Mouse (Mus musculus): ENCODE measurements around the gene Pdxp.
A peak's percentile ranks its signal among the peaks of the same experiment; 100 is the strongest.

Gene Pdxp

GRCm38 (mm10) chr15:78899740-78900584 lies 13.8 kb upstream of the Pdxp start, which contains the start of gene Sh3bp1:
Sh3bp1 (plus strand) TSS chr15:78899768.
- DNase-seq (ENCODE audit: low spot score), result no peak

GRCm38 (mm10) chr15:78900585-78901421 lies 12.9 kb upstream of the Pdxp start:
- DNase-seq (ENCODE audit: low spot score), result no peak

DNA sequence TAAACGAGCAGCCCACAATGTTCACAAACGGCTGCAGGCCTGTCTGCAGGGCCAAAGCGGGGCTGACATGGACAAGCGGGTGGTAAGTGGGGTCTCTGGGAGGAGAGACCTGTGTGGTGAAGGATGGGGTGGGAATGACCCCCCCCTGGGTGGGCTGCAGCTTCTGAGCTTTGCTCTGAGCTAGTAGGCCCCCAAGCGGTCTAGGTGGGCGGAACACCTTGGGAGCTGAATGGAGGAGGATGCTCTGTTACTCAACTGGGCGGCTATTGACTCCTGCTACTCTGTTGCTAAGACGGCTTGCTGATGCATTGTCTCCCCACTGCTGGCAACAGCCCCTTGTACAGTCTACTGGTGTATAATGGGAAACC lies 12.3 kb upstream of the Pdxp start:
- DNase-seq (ENCODE audit: low spot score), result no peak

- DNase-seq (ENCODE audit: low spot score), result no peak
Measured at GRCm38 (mm10) chr15:78903243-78903642, 10.5 kb upstream of the Pdxp start.

GRCm38 (mm10) chr15:78908399-78908798 lies 5.3 kb upstream of the Pdxp start:
- DNase-seq (ENCODE audit: low spot score), result no peak

DNA sequence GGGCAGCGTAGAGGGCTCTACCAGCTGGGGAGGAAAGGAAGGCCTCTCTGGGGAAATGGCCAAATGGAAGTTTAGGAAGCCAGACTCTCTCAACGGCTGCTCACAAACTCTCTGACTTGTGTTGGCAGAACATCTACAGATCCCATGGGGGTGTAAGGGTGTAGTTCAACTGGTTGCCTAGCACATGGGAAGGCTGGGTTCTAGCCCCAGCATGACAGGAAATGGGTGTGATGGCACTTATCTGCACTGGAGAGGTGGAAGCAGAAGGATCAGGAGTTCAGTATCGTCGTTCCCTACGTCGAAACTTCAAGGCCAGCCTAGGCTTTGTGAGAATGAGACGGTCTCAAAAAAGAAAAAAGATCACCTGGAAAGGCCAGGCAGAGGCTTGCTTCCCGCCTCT lies 4.7 kb upstream of the Pdxp start:
- no peak for DNase-seq (ENCODE audit: low spot score)

GRCm38 (mm10) chr15:78912040-78912439 lies 1.7 kb upstream of the Pdxp start:
- no peak for DNase-seq (ENCODE audit: low spot score)

GRCm38 (mm10) chr15:78914091-78914822 lies 538 bp downstream of the Pdxp start:
- no peak for DNase-seq (ENCODE audit: low spot score)

DNA sequence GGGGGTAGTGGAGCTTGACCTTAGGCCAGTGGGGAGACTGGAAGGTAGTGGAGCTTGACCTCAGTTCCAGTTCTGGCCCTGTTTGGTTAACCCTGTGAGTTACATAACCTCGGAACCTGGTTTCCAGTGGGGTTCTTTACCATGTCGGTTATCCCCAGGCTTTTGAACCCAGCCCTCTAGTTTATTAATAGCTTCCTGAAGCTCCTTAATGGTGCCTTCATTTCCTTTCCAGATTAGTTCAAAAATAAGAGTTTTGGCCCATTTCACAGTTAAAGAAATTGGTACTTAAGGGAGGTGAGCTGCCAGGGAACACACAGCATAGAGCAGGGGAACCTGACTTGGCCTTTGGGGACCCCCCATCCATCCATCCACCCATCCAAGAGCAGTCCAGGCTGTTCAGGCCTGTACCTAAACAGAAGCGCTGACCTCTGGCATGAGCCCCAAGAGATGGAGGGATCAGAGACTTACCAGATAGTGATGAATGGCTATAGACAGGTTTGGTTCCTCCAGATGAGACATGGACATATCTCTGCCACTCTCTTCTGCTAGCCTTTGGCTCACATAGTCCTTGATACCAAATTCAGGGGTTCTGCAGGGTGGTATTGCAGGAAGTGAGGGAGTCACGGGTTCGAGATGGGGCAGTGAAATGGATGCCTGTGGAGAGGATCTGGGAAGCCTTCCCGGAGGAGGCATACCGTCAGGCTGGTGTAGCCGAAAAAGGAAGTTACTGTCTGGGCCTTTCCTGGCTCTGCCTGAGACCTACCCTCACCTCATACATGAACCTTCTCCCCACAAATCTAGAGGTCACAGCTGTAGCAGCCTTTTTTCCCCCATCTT lies 1.3 kb downstream of the Pdxp start:
- DNase-seq (ENCODE audit: low spot score), result no peak

GRCm38 (mm10) chr15:78915660-78916017 lies 1.9 kb downstream of the Pdxp start:
- DNase-seq (ENCODE audit: low spot score), result no peak

DNA sequence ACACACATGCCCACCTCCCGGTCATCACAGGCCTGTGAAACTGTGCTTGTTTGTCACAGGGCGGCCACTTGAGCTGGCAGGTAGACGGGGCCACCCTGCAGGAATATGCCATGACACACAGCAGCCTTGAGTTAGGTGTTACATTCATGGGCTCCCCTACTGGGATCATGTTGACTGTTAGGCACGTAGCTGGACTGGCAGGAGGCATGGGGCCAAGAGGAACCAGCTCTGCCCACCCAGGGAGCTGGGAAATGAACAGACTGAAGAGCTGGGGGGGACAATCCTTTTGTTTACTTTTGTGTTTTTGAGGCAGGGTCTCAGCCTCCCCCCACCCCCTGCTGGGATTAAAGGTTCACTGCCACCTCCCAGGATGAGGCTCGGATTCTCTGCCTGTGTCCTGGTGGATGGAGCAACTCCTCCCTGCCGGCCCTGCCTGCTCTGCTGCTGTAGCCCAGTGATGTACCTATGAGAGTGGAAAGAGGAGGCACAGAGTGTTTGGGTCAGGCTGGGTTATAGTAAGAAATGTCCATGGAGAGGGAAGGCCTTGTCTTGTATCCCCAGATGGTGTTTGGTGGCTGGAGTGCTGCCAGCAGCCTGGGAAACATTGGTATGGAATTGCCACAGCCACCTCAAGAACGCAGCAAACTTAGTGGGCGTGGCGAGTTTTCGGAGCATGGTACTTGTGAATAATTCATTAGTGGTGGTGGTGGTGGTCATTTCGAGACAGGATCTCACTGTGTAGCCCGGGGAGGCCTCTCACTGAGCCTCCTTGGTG lies 2.5 kb downstream of the Pdxp start:
- DNase-seq (ENCODE audit: low spot score), result no peak

GRCm38 (mm10) chr15:78918126-78918525 lies 4.4 kb downstream of the Pdxp start:
- no peak for DNase-seq (ENCODE audit: low spot score)

- no peak for DNase-seq (ENCODE audit: low spot score)
Measured at GRCm38 (mm10) chr15:78919914-78920313, 6.2 kb downstream of the Pdxp start.

- no peak for DNase-seq (ENCODE audit: low spot score)
Measured at GRCm38 (mm10) chr15:78922700-78923099, 9.0 kb downstream of the Pdxp start.

DNA sequence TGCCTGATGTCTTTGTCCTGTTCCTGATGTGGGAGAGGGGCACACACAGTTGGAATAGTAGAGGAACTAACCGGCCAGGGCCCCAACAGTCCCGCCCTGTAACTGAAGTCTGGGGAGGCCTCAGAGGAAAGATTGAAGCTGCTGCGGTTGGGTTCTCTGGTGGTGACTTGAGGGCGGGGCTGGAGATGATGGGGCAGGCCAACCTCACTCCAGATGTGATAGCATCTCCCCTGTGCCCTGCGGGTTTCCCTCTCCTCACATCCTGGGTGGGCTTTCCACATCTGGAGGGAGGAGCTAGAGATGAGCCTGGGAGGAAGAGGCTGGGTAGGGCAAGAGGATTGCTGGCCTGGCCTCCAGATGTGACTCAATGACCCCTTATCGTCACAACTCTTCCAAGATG lies 9.9 kb downstream of the Pdxp start:
- no peak for DNase-seq (ENCODE audit: low spot score)

DNA sequence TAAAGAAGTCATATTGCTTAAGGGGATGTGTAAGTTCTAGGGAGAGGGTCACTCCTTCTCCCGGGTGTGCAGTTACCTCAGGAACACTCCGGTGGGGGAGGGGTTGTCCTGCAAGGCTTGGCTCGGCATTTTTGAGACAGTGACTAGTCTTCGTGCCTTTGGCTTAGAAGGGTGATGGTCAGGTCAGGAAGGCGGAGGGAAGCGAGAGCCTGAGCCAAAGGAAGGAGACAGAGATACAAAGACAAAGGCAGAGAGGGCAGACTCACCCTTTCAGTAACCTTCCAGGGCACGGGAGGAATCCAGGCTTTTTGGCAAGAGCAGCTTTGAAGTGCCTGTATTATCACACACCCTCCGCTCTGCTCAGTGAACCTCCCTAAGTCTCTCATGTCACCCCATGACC lies 11.4 kb downstream of the Pdxp start:
- DNase-seq (ENCODE audit: low spot score), result no peak

- DNase-seq (ENCODE audit: low spot score), result peak; percentile 47
Measured at GRCm38 (mm10) chr15:78926021-78926919, 12.6 kb downstream of the Pdxp start, which contains the start of gene Lgals1. Lgals1 (plus strand) TSS chr15:78926725.

DNA sequence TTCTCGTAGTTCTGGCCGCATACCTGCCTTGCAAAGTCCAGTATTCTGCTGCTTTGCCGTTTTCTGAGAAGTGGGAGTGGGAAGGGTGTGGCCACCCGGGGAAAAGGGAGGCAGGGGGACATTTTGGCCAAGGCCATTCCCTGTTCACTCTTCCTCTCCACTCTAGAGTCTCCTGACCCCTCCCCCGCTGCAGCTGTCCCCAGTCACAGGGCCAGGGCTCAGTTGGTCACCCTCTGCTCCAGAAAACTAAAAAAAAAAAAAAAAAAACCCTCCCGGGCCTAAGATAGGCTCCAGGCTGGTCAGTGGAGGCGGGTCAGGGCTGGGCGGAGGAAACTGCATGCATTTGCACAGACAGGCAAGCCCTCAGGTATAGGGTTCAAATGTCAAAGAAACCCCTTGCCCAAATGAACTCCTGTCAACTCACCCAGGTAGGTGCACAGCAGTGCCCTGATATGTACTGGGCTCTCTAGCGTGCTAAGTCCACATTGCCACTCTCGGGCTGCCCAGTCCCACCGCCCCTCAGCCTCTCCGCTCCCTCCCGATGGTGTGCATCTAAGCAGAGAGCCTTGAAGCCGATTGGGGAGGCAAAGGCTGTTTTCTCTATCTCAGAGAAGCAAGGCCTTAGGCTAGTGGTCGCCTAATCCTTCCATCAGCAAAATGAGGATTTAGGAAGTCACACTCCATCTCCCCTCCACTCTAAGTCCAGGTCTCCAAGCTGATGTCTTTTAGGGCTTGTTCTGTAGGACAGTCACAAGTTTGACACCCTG lies 13.5 kb downstream of the Pdxp start:
- DNase-seq (ENCODE audit: low spot score), result no peak

Measured in urinary bladder, postnatal 10 days (tissue).